Mouse (Mus musculus): Measurements from ENCODE around the gene Pcsk7. TPM values are rescaled to one million over a fixed set of nuclear protein-coding genes. Genes with fewer than 3 reads are reported as not detected.

Gene Pcsk7
- 13.5 and 17.5 TPM in 2 replicates for polyA plus RNA-seq (2014; fragmentation: Nextera tagmentation; extraction: Ambion mirVana)

- WGBS = 0% methylated on average over 72 of the region's 80 CpGs
Measured at GRCm38 (mm10) chr9:45906355-45907077, at the start of gene Pcsk7, which contains the start of gene Rnf214. Gene Pcsk7 (plus strand): TSS chr9:45906497. Gene Rnf214 (minus strand): TSS chr9:45906911.

DNA sequence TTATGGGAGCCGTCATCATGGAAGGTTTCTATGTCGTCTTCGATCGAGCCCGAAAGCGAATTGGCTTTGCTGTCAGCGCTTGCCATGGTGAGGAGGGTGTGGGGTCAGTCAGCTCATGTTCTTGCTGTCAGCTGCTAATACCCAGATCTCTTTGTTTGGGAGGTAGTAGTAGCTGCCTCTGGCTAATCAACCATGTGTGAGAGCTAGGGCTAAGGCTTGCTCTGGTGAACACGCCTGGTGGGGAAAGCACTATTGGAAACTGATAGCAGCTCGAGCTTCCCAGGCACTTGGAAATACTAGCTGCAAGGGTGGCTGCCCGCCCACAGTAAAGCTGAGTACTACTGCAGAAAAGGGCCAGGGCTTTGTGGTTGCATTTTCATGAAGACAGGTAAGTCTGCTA lies 46.9 kb upstream of the Pcsk7 start:
- no peak for ATAC-seq (ENCODE audit: insufficient number of reproducible peaks, insufficient read depth, low FRiP score, low read depth)
- Histone ChIP-seq H3K9ac (replicated peaks; ENCODE audit: low read depth, low read length) (no peak overlapping the region), H3K27ac (ENCODE audit: low read length) (no peak overlapping the region), H3K4me2 (replicated peaks; ENCODE audit: low read depth, low read length) (no peak overlapping the region), H3K36me3 (ENCODE audit: control insufficient read depth, insufficient read depth, low read length) (peaks cover 55% of the 10 kb centered on the region), H3K9me3 (ENCODE audit: control insufficient read depth, low read depth, low read length) (no peaks in the 10 kb centered on the region), H3K27me3 (ENCODE audit: control insufficient read depth, insufficient read depth, low read length) (no peaks in the 10 kb centered on the region), H3K4me3 (ENCODE audit: low read depth, low read length) (no peak overlapping the region), H3K4me1 (ENCODE audit: control insufficient read depth, insufficient read depth, low read length) (no peaks in the 10 kb centered on the region)
- 95% methylated on average over 10 of the region's 10 CpGs for WGBS

More at GRCm38 (mm10) chr9:45906355-45907077, at the start of gene Pcsk7, which contains the start of gene Rnf214:
- Histone ChIP-seq H3K4me2 (replicated peaks; ENCODE audit: low read depth, low read length) (peak within 1 kb of the TSS; percentile 55), H3K27ac (ENCODE audit: low read length) (peak within 1 kb of the TSS; percentile 91), H3K9me3 (ENCODE audit: control insufficient read depth, low read depth, low read length) (no peaks in the 10 kb centered on the region), H3K27me3 (ENCODE audit: control insufficient read depth, insufficient read depth, low read length) (no peaks in the 10 kb centered on the region), H3K36me3 (ENCODE audit: control insufficient read depth, insufficient read depth, low read length) (peaks cover 19% of the 10 kb centered on the region), H3K4me1 (ENCODE audit: control insufficient read depth, insufficient read depth, low read length) (peaks cover 14% of the 10 kb centered on the region), H3K9ac (replicated peaks; ENCODE audit: low read depth, low read length) (peak within 1 kb of the TSS; percentile 90), H3K4me3 (ENCODE audit: low read depth, low read length) (peak within 1 kb of the TSS; percentile 80)
- ATAC-seq (ENCODE audit: insufficient number of reproducible peaks, insufficient read depth, low FRiP score, low read depth) = peak; percentile 90

DNA sequence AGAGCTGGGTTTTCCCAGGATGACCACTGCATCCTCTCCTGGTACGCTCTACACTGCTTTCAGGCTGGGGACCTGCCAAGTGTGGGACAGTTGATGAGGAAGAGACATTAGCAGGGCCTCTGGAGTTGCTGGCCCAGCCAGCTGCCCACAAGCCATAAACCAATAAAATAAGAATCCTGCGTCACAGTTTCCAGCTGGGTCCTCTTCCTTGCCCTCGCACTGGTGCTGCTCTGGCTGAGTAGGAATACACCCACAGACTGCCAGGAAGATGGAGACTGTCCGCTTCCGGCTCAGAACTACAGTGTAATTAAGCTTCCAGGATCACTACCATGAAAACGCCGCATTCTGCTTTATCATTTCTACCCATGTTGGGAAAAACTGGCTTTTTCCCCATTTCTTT lies 44.5 kb upstream of the Pcsk7 start:
- WGBS = 83% methylated on average over 7 of the region's 7 CpGs
- Histone ChIP-seq H3K36me3 (ENCODE audit: control insufficient read depth, insufficient read depth, low read length) (peaks cover 74% of the 10 kb centered on the region), H3K4me3 (ENCODE audit: low read depth, low read length) (no peak overlapping the region), H3K4me2 (replicated peaks; ENCODE audit: low read depth, low read length) (no peak overlapping the region), H3K27me3 (ENCODE audit: control insufficient read depth, insufficient read depth, low read length) (no peaks in the 10 kb centered on the region), H3K4me1 (ENCODE audit: control insufficient read depth, insufficient read depth, low read length) (no peaks in the 10 kb centered on the region), H3K9me3 (ENCODE audit: control insufficient read depth, low read depth, low read length) (no peaks in the 10 kb centered on the region), H3K9ac (replicated peaks; ENCODE audit: low read depth, low read length) (no peak overlapping the region), H3K27ac (ENCODE audit: low read length) (no peak overlapping the region)
- ATAC-seq (ENCODE audit: insufficient number of reproducible peaks, insufficient read depth, low FRiP score, low read depth) = no peak

- Histone ChIP-seq H3K4me2 (replicated peaks; ENCODE audit: low read depth, low read length) (no peak overlapping the region), H3K4me3 (ENCODE audit: low read depth, low read length) (no peak overlapping the region), H3K27ac (ENCODE audit: low read length) (no peak overlapping the region), H3K36me3 (ENCODE audit: control insufficient read depth, insufficient read depth, low read length) (peaks cover 65% of the 10 kb centered on the region), H3K9ac (replicated peaks; ENCODE audit: low read depth, low read length) (no peak overlapping the region), H3K4me1 (ENCODE audit: control insufficient read depth, insufficient read depth, low read length) (no peaks in the 10 kb centered on the region), H3K27me3 (ENCODE audit: control insufficient read depth, insufficient read depth, low read length) (no peaks in the 10 kb centered on the region), H3K9me3 (ENCODE audit: control insufficient read depth, low read depth, low read length) (no peaks in the 10 kb centered on the region)
- no peak for ATAC-seq (ENCODE audit: insufficient number of reproducible peaks, insufficient read depth, low FRiP score, low read depth)
- 90% methylated on average over 3 of the region's 3 CpGs for WGBS
Measured at GRCm38 (mm10) chr9:45869181-45869580, 37.1 kb upstream of the Pcsk7 start.

- Histone ChIP-seq H3K27ac (ENCODE audit: low read length) (no peak overlapping the region), H3K9me3 (ENCODE audit: control insufficient read depth, low read depth, low read length) (no peaks in the 10 kb centered on the region), H3K4me3 (ENCODE audit: low read depth, low read length) (no peak overlapping the region), H3K9ac (replicated peaks; ENCODE audit: low read depth, low read length) (no peak overlapping the region), H3K27me3 (ENCODE audit: control insufficient read depth, insufficient read depth, low read length) (no peaks in the 10 kb centered on the region), H3K4me2 (replicated peaks; ENCODE audit: low read depth, low read length) (no peak overlapping the region), H3K4me1 (ENCODE audit: control insufficient read depth, insufficient read depth, low read length) (no peaks in the 10 kb centered on the region), H3K36me3 (ENCODE audit: control insufficient read depth, insufficient read depth, low read length) (peaks cover 55% of the 10 kb centered on the region)
- ATAC-seq (ENCODE audit: insufficient number of reproducible peaks, insufficient read depth, low FRiP score, low read depth) = no peak
- WGBS = 79% methylated on average over 3 of the region's 3 CpGs
Measured at GRCm38 (mm10) chr9:45870265-45870664, 36.0 kb upstream of the Pcsk7 start.

- no peaks in the 10 kb centered on the region for H3K27me3 ChIP-seq (ENCODE audit: control insufficient read depth, insufficient read depth, low read length)
- ATAC-seq (ENCODE audit: insufficient number of reproducible peaks, insufficient read depth, low FRiP score, low read depth) = no peak
- peaks cover 33% of the 10 kb centered on the region; the same call in 1 of the 2 replicates for H3K36me3 ChIP-seq (ENCODE audit: control insufficient read depth, insufficient read depth, low read length)
- no peak overlapping the region for H3K27ac ChIP-seq (ENCODE audit: low read length)
- WGBS = 75% methylated on average over 2 of the region's 2 CpGs
- H3K9me3 ChIP-seq (ENCODE audit: control insufficient read depth, low read depth, low read length) = no peaks in the 10 kb centered on the region
- no peak overlapping the region for H3K4me3 ChIP-seq (ENCODE audit: low read depth, low read length)
- H3K4me1 ChIP-seq (ENCODE audit: control insufficient read depth, insufficient read depth, low read length) = no peaks in the 10 kb centered on the region
- no peak overlapping the region for H3K4me2 ChIP-seq (replicated peaks; ENCODE audit: low read depth, low read length)
- H3K9ac ChIP-seq (replicated peaks; ENCODE audit: low read depth, low read length) = no peak overlapping the region
Measured at GRCm38 (mm10) chr9:45877928-45878327, 28.4 kb upstream of the Pcsk7 start.

DNA sequence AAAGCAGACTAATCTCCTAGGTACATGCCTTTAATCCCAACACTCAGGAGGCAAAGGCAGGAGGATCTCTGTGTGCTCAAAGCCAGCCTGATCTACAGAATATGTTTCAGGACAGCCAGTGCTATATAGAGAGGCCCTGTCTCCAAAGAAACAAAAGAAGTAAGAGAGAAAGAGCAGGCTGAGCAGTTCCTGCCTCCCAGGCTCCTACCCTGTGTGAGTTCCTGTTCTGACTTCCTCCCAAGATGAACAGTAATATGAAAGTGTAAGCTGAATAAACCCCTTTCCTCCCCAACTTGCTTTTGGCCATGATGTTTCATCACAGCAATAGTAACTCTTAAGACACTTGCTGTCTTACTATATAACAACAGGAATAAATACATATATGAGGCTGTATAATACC lies 12.6 kb upstream of the Pcsk7 start:
- Histone ChIP-seq H3K4me2 (replicated peaks; ENCODE audit: low read depth, low read length) (no peak overlapping the region), H3K27ac (ENCODE audit: low read length) (no peak overlapping the region), H3K9me3 (ENCODE audit: control insufficient read depth, low read depth, low read length) (no peaks in the 10 kb centered on the region), H3K9ac (replicated peaks; ENCODE audit: low read depth, low read length) (no peak overlapping the region), H3K36me3 (ENCODE audit: control insufficient read depth, insufficient read depth, low read length) (peaks cover 70% of the 10 kb centered on the region), H3K4me1 (ENCODE audit: control insufficient read depth, insufficient read depth, low read length) (no peaks in the 10 kb centered on the region), H3K4me3 (ENCODE audit: low read depth, low read length) (no peak overlapping the region), H3K27me3 (ENCODE audit: control insufficient read depth, insufficient read depth, low read length) (no peaks in the 10 kb centered on the region)
- no peak for ATAC-seq (ENCODE audit: insufficient number of reproducible peaks, insufficient read depth, low FRiP score, low read depth)

DNA sequence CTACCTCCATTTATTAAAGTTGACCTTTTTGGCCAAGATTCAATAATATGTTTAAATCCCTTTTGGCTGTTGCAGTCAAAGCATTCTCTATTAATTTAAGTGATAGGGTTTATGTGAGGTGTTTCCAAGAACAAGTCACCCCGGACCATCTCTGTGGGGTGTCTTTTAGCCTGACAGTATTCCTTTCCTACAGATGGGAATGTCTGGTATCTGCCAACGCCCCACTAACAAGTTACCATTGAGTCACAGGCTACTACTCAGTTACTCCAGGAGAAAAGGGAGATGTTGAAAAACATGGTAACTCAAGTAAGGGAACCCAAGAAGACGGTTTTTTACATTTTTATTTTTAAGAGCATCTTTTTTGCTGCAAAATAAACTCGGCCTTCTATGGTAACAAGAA lies 1.1 kb upstream of the Pcsk7 start:
- Histone ChIP-seq H3K4me3 (ENCODE audit: low read depth, low read length) (peak overlapping the region; percentile 80), H3K9me3 (ENCODE audit: control insufficient read depth, low read depth, low read length) (no peaks in the 10 kb centered on the region), H3K9ac (replicated peaks; ENCODE audit: low read depth, low read length) (peak overlapping the region; percentile 90), H3K27me3 (ENCODE audit: control insufficient read depth, insufficient read depth, low read length) (no peaks in the 10 kb centered on the region), H3K4me1 (ENCODE audit: control insufficient read depth, insufficient read depth, low read length) (peaks cover 14% of the 10 kb centered on the region), H3K36me3 (ENCODE audit: control insufficient read depth, insufficient read depth, low read length) (peaks cover 13% of the 10 kb centered on the region), H3K27ac (ENCODE audit: low read length) (no peak overlapping the region), H3K4me2 (replicated peaks; ENCODE audit: low read depth, low read length) (peak overlapping the region; percentile 45)
- ATAC-seq (ENCODE audit: insufficient number of reproducible peaks, insufficient read depth, low FRiP score, low read depth) = no peak
- WGBS = 49% methylated on average over 4 of the region's 4 CpGs

Data from stomach, embryonic 14.5 days (tissue).